Mouse (Mus musculus) urinary bladder, postnatal 14 days (tissue): ENCODE data around the gene Zfp366.

Source experiments
- DNase-seq: peaks from one replicate; pipeline ENCODE4 v3.0.0; 2021; ENCODE audit warnings: low spot score

Zfp366 gene

DNA sequence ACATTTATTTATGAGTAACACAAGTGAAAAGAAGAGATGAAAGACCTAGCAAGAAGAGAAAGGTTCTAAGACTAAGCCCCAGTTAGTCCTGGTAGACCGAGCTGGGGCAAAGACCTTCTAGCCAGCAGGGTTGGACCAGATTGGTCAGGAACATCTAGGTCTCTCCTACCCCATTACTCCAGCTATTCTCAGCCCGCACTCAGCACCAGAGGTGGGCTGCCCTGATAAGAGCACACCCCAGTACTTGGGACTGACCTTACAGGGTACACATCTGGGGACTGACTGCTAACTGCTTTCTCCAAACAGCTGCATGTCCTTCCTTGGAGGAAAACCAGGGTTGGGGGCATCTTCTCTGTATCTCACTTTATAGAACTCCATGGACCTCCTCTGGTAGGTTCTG lies 66.2 kb downstream of the Zfp366 start:
- DNase-seq: no peak

DNA sequence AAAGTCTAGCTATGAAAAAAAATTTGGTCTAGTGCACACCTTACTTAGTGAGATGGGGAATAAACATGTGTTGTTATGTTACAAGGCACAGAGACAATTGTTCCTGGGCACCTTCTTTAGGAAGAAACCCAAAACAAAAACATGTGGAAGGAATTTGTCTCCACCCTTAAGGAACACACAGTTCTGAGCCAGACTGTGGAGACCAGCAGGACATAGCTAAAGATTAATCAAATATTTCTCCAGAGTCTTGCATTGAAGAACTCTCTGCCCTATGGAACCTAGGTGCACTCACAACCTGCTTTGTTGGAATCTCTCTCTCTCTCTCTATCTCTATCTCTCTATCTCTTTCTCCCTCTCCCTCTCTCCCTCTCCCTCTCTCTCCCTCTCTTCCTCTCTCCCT lies 69.6 kb downstream of the Zfp366 start:
- no peak for DNase-seq

DNA sequence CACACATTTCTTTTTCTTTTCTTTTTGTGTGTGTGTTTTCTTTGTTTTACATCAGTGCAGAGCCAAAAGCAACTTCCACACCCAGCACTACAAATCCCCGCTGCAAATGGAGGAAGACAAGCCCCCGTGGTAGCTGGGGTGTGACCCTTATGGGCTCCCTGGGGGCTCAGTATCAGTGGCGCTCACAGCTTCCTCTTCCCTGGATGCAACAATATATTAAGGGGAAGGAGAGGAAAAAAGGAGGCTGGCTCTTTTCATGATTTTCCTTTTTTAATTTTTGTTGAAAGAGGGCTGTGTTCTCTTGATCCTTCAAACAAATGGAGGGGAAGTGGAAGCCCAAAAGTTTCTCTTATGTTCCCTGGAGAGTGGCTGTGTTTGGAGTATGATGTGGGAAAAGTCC lies 70.2 kb downstream of the Zfp366 start:
- DNase-seq: no peak

DNA sequence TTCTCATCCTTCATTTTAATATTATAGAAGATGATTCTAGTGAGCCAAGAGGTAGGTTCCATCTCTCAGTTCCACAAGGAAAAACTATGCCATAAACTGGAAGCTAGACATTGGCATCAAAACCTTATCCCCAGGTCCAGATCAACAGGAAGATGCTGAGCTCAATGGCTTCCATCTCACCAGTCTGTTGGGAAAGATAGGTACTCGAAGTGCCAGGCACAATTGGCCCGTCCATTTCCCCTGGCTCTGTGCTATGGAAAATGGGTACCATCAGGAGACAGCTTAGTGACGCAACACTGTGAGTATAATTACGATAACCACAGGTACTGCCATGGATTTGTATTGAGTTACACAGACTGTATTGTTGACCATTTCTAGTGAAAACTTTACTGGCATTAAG lies 72.3 kb downstream of the Zfp366 start:
- DNase-seq: no peak

DNA sequence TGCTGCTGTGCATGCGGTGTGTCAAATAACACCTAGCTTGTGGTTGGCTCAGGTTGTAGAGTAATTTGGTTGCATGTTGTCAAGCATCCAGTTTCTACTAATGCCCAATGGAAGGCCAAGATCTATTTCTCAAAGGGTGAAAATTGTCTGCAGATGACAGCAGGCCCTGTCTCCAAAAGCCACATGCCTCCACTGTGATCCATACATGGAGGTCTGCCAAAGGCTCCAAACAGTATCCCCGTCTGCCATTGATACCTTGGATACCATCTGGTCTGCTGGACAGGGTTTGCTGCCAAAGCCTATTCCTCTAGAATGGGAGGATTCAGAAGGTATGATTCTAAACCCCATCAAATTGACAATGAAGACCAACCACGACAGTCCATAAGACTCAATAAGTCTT lies 74.1 kb downstream of the Zfp366 start:
- DNase-seq: no peak

DNA sequence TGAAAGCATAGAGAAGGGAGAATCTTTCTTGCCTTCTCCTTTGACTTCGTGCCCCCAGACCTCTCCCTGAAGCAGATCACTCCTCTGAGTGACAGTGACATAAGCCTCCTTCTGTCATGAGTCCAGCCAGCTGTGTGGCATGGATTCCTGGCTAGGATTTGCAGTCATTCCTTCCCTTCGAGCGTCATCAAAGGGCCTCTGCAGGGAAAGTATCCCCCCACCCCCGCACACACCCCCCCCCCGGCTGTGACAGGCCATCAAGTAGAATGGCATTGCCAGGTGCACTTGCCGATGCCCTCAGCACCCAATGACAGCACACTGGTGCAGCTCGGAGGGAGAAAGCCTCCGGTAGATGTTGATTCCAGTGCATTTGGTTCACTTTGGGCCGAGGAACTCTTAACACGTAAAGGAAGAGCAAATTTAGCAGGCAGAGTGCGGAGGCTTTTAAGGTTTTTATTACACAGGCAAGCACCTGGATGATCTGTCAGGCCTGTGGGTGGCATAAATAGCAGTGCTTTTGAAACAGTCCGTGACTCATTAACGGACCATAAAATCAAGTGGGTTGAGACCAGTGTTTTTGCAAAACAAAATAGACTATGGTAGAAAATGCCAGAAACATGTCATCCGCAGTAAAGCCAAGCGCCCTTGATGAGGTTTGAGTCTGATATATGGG lies 75.0 kb downstream of the Zfp366 start:
- DNase-seq: no peak

DNA sequence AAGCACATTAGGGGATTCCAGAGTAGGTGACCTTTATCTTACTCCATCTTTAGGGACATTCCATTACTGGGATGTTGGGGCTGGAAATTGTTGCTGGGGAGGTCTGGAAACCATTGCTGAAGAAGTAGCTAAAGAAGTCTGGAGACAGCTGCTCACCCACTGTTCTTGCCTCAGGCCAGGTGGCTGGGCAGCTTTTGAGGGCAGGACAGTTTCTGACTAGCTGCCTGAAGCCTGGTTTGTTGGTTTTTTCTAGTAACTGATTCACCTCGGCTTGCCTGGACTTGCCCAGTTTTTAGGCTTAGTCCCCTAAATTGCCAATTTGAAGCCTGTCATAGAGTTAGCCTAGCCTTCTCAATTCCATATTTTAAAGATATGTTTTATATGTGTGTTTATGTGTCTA lies 77.8 kb downstream of the Zfp366 start:
- DNase-seq: no peak

DNA sequence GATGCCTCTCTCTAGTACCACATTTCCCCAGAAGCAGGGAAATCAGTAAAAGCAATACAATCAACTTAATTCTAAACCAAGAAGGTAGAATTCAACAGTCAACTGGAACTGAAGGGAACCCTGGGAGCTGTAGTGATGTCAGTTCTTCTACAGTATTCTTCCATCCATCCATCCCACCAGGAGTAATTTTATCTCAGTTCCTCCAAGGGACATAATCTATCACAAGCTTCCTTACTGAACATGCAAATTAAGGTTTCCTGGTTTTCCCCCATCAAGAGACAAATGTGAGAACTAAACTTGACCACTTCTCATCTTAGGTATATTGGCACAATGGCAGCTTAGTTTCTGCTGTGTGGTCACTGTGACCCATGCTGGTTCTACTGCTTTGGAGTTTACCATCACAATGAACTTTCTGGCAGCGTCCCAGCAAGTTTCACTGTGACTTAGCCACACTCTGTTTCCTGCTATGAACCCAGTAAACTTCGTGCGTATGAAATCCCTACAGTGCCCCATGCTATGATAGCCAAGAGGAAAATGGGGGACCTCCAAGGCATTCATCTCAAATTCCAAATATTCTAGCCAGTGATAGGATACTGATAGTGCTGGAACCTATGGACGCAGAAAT lies 78.6 kb downstream of the Zfp366 start:
- no peak for DNase-seq

DNA sequence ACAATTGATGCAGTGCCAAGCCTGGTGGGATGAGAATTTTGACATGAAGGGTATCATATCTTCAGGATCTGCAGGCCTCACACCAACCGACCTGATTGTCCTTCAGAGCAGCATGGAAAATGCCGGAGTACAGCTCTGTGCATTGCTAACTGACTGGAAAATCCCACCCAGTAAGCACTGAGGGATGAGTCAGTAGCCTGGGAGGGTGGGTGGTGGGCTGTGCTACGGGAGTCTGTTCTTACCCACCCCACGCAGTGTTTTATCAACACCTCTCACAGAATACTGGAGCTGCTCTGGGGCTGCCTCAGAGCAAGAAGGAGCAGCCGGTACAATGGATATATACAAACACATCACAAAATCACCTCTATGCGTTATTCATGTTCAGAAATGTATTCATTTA lies 79.9 kb downstream of the Zfp366 start:
- DNase-seq: no peak

DNA sequence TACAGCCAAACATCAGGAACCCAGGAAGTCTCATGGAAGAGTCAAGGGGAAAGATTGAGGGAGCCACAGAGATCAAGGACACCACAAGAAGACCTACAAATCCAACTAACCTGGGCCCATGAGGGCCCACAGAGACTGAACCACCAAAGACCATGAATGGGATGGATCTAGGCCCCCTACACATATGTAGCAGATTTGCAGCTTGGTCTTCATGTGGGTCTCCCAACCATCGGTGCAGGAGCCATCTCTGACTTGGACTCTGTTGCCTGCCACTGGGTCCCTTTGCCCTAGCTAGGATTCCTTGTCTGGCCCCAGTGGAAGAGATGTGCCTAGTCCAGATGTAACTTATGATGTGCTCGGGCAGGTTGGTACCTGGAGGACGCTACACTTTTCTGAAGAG lies 87.4 kb downstream of the Zfp366 start:
- DNase-seq: no peak

DNA sequence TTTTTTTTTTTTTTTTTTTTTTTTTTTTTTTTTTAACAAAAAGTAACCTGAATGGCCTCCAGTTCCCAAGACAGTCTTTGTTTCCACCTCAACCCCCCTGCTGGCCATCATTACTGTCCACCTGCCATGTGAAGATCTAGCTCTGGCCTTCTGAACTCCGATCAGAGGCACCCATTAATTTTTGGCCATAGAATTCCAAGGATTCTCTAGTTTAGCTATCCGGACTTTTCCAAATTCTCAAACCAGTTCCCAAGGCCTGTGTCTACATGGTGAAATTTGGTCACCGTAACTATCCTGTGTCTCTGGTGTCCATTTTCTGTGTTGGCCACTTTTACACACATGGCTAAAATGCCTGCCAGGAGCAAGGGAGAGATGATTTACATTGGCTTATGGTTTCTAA lies 92.9 kb downstream of the Zfp366 start:
- no peak for DNase-seq

DNA sequence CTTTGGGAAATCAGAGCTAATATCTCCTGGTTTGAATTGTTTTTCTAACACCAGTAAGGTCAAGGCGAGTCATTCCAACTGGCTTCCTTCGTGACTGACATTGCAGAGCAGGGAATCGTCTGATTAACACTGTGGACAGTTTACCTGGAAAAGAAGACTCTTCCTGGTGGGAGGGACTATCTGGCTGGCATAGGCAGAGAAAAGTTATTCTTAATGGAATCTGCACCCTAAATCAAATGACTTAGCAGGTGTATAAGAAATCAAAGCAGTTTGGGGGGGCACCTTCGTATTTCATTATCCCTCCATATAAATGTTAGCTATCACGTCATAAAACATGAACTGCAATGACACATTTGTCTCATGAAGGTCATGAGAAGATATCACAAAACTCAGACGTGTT lies 93.9 kb downstream of the Zfp366 start:
- no peak for DNase-seq

DNA sequence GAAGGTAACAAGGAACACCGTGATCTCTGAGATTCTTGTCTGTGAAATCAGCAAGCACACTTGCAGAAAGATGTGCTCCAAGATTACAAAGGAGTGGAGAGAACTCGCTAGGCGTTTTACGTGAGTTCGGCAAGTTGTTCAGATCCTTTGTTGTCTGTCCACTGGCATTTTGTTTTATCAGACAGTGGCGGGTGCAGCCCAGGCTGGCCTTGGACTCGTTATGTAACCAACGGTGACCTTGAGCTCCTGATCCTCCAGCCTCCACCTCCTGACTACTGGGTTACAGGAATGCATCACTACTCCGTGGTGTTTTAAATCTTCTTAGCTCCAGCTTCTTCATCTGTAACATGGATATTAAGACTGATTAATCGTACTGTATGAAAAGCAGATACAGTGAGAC lies 94.7 kb downstream of the Zfp366 start:
- no peak for DNase-seq

DNA sequence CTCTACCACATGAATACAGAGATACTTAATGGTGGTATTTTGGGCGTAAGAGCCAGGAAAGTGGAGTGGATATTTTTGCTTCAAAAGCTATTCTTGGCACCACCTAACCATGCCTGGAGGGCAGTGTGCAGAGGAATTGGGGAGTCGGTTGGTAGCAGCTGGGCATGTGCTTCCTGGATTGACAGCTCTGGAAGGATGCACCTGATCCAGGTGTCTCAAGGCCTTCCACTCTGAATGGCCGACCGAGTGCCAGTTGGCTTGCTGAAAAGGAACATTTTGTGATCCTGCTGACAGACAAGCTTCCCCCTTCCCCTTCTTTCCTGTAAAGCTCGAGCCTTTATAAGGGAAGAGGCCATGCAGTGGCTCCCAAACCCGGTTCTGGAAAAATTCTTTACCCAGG lies 98.3 kb downstream of the Zfp366 start:
- DNase-seq: no peak

DNA sequence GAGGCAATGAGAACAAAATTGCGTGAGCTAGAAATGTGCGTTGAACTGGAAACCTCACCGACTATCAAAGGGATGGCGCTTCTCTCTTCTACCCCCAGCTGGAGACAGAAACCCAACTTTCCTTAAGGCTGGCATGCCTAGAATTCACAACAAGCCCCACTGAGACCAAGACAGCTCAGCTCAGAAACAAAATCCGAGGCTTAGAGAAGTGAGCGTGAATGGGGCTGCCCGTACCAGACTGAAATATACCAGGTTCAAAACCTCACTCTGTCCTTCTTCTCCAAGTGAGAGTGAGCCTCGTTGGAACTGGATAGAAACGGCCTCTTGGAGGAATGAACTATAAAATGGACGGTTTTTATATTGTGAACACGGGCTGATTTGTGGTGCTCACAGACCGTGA lies 99.3 kb downstream of the Zfp366 start:
- no peak for DNase-seq

DNA sequence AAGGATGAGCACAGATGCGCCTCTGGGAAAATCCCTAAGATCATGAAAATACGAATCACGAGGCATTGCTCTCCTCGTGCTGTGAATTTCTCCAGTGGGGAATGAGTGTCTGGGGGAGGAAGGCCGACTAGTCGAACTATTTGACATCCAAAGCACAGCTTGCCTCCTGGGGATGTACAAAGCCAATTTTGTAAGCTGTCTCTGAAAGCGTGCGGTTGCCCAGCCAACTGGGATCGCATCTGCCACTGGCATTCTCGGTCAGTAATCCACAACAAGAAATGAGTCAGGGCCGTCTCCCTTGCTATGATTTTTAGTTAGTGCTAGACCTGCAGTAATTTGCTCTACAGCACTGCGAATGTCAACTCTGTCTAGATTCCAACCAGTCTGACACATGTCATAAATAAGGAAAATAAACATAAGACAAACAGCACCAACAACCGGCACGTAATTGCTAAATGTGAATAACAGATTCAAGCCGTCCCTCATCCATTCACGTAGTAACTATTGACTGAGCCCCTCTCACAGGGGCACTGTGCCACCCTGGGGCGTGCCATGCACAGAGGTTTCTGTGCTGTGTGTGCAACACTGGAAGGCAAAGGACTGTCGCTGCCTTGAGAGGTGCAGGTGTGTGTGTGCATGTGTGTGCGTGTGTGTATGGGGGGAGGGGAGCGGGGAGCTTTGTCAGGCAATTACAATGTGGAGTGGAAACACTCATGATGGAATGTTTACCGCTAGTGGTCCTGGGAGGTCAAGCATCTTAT lies 100.0 kb downstream of the Zfp366 start:
- no peak for DNase-seq

DNA sequence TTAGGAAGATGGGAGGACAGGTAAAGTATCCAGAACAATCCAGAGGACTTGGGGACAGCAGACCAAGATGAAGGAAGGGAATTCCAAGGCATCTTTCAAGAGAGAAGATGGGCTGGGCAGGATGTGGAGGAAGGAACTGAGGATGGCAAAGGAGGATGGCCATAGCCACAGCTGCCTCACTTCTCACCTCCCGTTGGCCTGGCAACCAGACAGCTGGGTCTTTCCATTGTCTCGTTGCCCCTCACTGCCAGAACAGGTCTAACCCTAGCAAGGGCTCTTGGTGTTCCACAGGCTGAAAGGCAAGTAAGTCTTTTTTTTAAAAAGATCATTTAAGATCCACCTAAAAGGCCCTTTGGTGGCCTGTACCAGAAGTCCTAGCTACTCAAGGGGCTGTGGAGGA lies 100.6 kb downstream of the Zfp366 start:
- no peak for DNase-seq

DNA sequence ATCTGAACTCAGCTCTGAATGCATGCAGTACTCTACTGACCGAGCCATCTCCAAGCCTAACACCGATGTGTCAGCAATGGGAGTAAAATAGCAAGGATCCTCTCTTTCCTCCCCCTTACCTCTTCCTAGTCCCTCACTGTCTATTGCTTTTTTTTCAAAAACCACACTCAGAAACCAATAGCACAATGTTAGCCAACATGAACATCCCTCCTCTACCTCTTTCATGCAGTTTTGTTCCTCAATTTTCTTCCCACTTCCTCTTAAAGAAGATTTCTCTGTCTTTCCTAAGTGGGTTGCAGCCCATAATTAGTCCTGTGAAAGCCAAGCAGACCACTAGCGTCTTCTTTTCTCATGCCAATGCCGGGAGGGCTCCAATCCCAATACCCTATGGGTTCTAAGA lies 102.6 kb downstream of the Zfp366 start:
- no peak for DNase-seq

DNA sequence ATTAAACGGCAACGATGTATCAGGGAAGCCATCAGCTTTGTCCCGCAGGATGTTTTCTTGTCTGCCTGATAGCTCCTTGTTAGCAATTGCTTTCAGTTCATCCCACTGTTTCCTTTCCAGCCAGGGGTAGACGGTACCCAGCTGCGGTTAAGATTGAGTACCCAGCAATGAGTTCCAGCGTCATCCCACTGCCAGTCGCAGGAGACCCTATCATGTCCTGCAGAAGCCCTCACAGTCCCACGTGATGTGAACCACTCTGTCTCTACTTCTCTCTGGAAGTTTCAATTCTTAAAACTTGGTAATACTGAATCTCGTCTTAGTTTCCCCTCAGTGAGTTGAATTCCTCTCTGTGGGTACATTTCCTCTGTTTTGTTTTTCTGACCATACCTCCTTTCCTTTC lies 103.2 kb downstream of the Zfp366 start:
- no peak for DNase-seq

DNA sequence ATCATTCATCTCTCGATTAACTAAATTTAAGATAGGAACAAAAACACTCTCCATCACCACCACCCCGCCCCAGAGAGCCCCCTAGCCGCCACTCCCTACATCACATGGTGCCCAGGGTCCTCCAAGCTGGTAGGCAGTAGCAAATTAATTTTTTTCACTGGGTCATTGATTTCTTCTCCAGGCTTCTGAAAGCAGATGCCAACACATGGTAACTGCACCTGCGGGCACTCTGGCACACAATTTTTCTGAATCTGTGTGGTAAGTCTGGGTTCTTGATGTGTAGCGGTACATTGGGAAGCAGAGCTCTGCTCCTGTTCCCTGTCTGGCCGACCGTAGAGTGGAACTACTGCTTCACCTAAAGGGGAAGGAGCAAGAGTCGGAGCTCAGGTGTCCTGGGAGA lies 106.1 kb downstream of the Zfp366 start:
- DNase-seq: no peak

DNA sequence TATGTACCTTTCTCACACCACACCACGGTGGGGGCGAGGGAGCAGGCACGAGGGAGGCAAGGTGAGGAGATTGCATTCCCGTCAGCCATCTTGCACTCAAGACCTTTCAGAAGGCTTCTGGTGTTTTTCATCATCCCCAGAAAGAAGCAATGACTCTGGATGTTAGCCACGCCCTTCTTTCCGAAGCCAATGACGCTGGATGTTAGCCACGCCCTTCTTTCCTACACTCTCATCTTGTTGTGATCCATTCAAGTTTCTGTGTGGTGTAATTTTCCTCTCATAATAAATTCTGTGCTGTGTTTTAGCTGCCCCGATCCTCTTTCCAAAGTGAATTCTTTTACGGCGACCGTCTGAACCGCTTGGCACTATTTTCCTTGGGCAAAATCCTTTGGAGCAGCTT lies 109.6 kb downstream of the Zfp366 start:
- DNase-seq: no peak

DNA sequence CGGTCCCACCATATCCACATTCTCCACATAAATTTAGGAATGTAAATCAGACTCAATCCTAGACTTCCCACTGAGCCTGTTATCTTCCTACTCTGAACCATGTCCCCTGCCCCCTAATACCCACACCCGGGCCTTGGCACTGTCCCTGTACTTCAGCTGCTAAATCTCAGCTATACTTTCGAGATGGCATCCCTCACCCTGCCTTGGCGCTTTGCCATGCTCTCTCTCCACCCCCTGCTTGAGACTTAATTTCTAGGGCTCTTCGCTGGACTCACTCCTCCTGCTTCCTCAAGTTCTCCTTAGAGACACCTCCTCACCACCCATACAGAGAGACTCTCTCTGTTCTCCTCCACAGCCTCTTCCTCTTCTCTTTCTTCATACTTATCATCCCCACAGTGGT lies 115.3 kb downstream of the Zfp366 start:
- no peak for DNase-seq
